Mouse (Mus musculus) layer of hippocampus, adult 11-12 months (tissue): ENCODE measurements at regions not wholly inside any gene's neighbourhood (a gene's known extent, or its start where the extent isn't known, plus 50 kb on each side); places are given as distances from the start of the nearest gene placed in this dataset.

Experiments used
- DNase-seq: peaks from one replicate; pipeline ENCODE4 v3.0.0; 2022; ENCODE audit warnings: low spot score

GRCm38 (mm10) chr10:17654308-17654858 is 68.6 kb upstream of the Cited2 start:
- no peak for DNase-seq

- no peak for DNase-seq
Observed at GRCm38 (mm10) chr10:17655459-17656051, 67.5 kb upstream of the Cited2 start.

- no peak for DNase-seq
Observed at GRCm38 (mm10) chr10:17656305-17656704, 66.7 kb upstream of the Cited2 start.

- DNase-seq: no peak
Observed at GRCm38 (mm10) chr10:17656872-17657482, 66.0 kb upstream of the Cited2 start.

- no peak for DNase-seq
Observed at GRCm38 (mm10) chr10:17659575-17659974, 63.4 kb upstream of the Cited2 start.

GRCm38 (mm10) chr10:17660836-17661452 is 62.1 kb upstream of the Cited2 start:
- no peak for DNase-seq

- no peak for DNase-seq
Observed at GRCm38 (mm10) chr10:17666089-17666488, 56.9 kb upstream of the Cited2 start.

- no peak for DNase-seq
Observed at GRCm38 (mm10) chr10:17669401-17669800, 53.6 kb upstream of the Cited2 start.
